Mouse (Mus musculus) midbrain, embryonic 13.5 days (tissue): ENCODE results near the gene Nfe2l3. TPM values are rescaled to one million over a fixed set of nuclear protein-coding genes. Genes with fewer than 3 reads are reported as not detected.

Experiments used
- ATAC-seq: fragments of 200-750 bp; cut with Nextera tagmentation; 2 replicates; pipeline ENCODE4 v1.8.0; 2017; ENCODE audit warnings: mild to moderate bottlenecking, moderate TSS enrichment, moderate library complexity
- H3K27ac ChIP-seq: fragments of 300-500 bp; sonication (generic); 2 replicates; pipeline ENCODE4 v1.5.1; 2015; ENCODE audit warnings: inconsistent platforms, mild to moderate bottlenecking, moderate library complexity
- H3K27me3 ChIP-seq: fragments of 300-500 bp; sonication (generic); 2 replicates; pipeline ENCODE4 v1.6.1; 2015; ENCODE audit warnings: mild to moderate bottlenecking, inconsistent platforms
- H3K36me3 ChIP-seq: fragments of 300-500 bp; sonication (generic); 2 replicates; pipeline ENCODE4 v1.6.1; 2015; ENCODE audit warnings: mild to moderate bottlenecking, inconsistent platforms
- H3K4me1 ChIP-seq: fragments of 300-500 bp; sonication (generic); replicated peaks from 2 replicates; pipeline ENCODE4 v1.6.1; 2015; ENCODE audit warnings: inconsistent platforms
- H3K4me2 ChIP-seq: fragments of 300-500 bp; sonication (generic); replicated peaks from 2 replicates; pipeline ENCODE4 v1.6.1; 2015; ENCODE audit warnings: moderate library complexity, mild to moderate bottlenecking, inconsistent platforms
- H3K4me3 ChIP-seq: fragments of 300-500 bp; sonication (generic); replicated peaks from 2 replicates; pipeline ENCODE4 v1.5.1; 2015; ENCODE audit warnings: mild to moderate bottlenecking, inconsistent platforms
- H3K9ac ChIP-seq: fragments of 300-500 bp; sonication (generic); replicated peaks from 2 replicates; pipeline ENCODE4 v1.6.1; 2015; ENCODE audit warnings: mild to moderate bottlenecking, inconsistent platforms
- H3K9me3 ChIP-seq: fragments of 300-500 bp; sonication (generic); 2 replicates; pipeline ENCODE4 v1.6.1; 2016; ENCODE audit warnings: mild to moderate bottlenecking, inconsistent platforms
- WGBS: fragments of 180-500 bp; shearing (Covaris S2); methylation state at CpG from one replicate; pipeline ENCODE4 v1.1.7; 2015; 5-methylcytosine and 5-hydroxymethylcytosine counted together
- polyA plus RNA-seq: library from polyadenylated mRNA; unstranded; fragments of >200 nt; fragmentation: Nextera tagmentation; extraction: Ambion mirVana; gene quantifications from 2 replicates; pipeline ENCODE4 v1.2.1, GENCODE M21; 2015

The Nfe2l3 gene
- polyA plus RNA-seq, 1 experiment from 2014 or later: 6.4 TPM

DNA sequence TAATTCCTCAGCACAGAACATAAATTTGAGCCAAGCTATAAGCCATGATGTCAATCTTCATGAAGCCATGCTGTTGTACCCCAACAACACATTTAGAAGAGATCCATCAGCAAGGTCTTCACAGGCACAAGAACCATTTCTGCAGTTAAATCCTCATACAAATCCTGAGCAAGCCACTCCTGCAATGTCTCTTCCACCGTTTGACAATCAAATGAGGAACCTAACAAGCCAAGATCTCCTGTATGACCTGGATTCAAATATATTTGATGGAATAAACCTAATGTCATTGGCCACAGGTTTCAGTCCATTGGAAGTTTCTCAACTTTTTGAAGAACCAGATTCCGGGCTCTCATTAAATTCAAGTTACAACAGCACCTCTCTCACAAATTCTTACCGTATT is 24.8 kb downstream of the Nfe2l3 start:
- WGBS: 88% methylated on average over 3 of the region's 3 CpGs

DNA sequence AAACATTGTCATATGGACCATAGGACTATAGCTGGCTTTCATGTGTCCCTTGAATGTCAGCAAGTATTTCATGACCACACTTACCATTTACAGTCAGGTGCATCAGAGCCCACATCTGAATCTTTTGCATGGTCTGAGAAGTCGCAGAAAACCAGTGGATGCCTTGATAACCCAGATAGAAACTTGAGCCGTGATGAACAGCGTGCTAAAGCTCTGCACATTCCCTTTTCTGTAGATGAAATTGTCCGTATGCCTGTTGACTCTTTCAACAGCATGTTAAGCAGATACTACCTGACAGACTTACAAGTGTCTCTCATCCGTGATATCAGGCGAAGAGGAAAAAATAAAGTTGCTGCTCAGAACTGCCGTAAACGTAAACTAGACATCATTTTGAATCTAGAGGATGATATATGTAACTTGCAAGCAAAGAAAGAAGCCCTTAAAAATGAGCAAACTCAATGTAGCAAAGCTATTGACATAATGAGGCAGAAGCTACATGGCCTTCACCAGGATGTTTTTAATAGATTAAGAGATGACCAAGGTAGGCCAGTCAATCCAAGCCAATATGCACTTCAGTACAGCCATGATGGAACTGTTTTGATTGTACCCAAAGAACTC is 25.4 kb downstream of the Nfe2l3 start:
- Histone ChIP-seq H3K9me3 (no peaks in the 10 kb centered on the region), H3K4me3 (no peak overlapping the region), H3K4me2 (no peak overlapping the region), H3K27ac (no peak overlapping the region), H3K9ac (no peak overlapping the region), H3K36me3 (peaks cover 44% of the 10 kb centered on the region), H3K27me3 (no peaks in the 10 kb centered on the region), H3K4me1 (no peaks in the 10 kb centered on the region)
- no peak for ATAC-seq
- 86% methylated on average over 8 of the region's 8 CpGs for WGBS

More for the DNA sequence above, 24.8 kb downstream of the Nfe2l3 start:
- ATAC-seq: no peak
- Histone ChIP-seq H3K36me3 (peaks cover 42% of the 10 kb centered on the region), H3K9ac (no peak overlapping the region), H3K9me3 (no peaks in the 10 kb centered on the region), H3K4me2 (no peak overlapping the region), H3K4me1 (no peaks in the 10 kb centered on the region), H3K27me3 (no peaks in the 10 kb centered on the region), H3K27ac (no peak overlapping the region), H3K4me3 (no peak overlapping the region)

DNA sequence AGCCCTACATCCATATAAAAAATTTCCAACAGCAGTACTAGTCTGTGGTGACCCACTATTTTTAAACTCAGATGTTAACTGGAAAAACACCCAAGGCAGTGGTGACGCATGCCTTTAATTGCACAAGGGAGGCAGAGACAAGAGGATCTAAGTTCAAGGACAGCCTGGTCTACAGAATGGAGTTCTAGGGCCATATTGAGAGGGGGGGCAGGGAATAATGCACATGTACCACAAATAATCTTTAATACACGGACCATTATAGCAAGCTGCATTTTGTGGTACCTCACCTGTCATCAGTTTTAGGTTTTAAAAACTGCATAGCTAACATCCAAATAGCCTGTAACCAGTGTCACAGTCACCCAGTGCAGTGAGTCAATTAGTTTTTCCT is 26.4 kb downstream of the Nfe2l3 start:
- peaks cover 53% of the 10 kb centered on the region for H3K36me3 ChIP-seq
- no peak overlapping the region for H3K27ac ChIP-seq
- WGBS: 52% methylated on average over 2 of the region's 2 CpGs
- peaks cover 4% of the 10 kb centered on the region; the same call in 1 of the 2 replicates for H3K4me1 ChIP-seq
- no peaks in the 10 kb centered on the region for H3K9me3 ChIP-seq
- no peak overlapping the region for H3K4me2 ChIP-seq
- H3K4me3 ChIP-seq: no peak overlapping the region
- H3K9ac ChIP-seq: no peak overlapping the region
- H3K27me3 ChIP-seq: no peaks in the 10 kb centered on the region
- ATAC-seq: 0 out of 2 replicates have a peak, but pooled peaks have one; percentile 7

DNA sequence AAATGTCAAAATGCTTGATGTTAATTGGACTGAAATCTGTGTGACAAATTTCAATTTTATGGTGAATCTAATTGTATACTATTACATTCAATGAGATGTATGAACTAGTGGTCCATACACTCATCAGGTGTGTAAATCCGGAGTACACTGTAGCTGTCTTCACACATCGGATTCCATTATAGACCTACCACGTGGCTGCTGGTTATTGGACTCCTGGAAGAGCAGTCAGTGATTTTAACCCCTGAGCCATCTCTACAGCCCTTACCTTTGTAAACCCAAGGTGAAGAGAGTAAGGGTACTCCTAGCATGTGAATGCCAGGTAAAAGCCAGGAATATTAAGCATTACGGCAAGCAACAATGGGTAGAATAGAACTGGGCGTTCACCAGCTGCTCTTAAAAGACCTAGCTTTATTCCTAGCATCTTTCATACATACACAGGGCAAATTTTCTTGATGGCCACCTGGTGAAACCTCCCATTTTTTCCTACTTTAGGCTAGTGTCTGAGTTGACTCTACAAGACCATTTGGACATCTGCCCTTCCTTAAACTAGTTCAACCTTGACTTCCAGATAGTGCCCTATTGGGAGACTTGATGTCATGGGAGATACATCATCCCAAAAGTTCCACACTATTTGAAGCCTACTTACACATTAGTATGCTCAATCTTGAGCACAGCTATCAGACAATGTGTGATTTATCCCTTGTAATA is 27.0 kb downstream of the Nfe2l3 start:
- H3K27me3 ChIP-seq: no peaks in the 10 kb centered on the region
- peaks cover 57% of the 10 kb centered on the region for H3K36me3 ChIP-seq
- H3K4me1 ChIP-seq: peaks cover 7% of the 10 kb centered on the region; the same call in 1 of the 2 replicates
- H3K9me3 ChIP-seq: no peaks in the 10 kb centered on the region
- no peak overlapping the region for H3K4me2 ChIP-seq
- no peak overlapping the region for H3K27ac ChIP-seq
- H3K4me3 ChIP-seq: no peak overlapping the region
- H3K9ac ChIP-seq: no peak overlapping the region
- 38% methylated on average over 5 of the region's 5 CpGs for WGBS
- ATAC-seq: peak; percentile 57

DNA sequence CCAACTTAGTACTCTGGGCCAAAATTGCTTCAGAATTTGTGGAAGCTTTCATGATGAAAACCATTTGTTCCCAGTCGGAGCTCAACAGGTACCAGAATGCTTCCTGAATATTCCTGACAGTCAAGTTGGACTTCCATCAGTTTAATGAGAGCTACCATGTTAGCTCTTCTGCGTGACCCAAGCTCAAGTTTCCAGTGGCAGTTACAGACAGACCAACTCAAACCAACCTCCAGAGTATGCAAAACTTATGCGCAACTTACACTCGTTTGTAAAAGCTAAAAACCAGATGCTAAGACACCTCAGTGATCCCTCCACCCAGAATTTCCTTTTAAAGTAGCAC is 27.5 kb downstream of the Nfe2l3 start:
- WGBS: 80% methylated on average over 4 of the region's 4 CpGs
- peaks cover 57% of the 10 kb centered on the region for H3K36me3 ChIP-seq

DNA sequence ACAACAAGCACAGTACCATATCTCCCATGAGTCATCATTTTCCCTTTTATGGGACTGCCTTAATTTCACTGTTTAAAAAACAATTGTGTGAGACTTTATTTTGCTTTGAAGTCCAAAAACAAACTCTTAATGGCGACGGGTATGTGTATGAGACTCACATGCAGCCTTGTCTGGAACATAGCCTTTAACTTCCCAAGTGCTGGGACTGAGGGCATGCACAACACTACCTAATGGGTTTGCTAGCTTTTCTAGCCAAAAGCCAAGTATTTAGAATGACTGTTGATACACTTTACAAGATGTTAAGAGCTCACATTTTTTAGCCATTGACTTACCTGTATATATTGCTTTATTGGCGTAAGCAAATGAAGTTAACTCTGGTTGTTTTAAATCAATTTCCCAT is 27.9 kb downstream of the Nfe2l3 start:
- H3K9ac ChIP-seq: no peak overlapping the region
- H3K27me3 ChIP-seq: no peaks in the 10 kb centered on the region
- H3K27ac ChIP-seq: no peak overlapping the region
- ATAC-seq: no peak
- H3K4me2 ChIP-seq: no peak overlapping the region
- 81% methylated on average over 3 of the region's 3 CpGs for WGBS
- H3K4me3 ChIP-seq: no peak overlapping the region
- H3K9me3 ChIP-seq: no peaks in the 10 kb centered on the region
- H3K36me3 ChIP-seq: peaks cover 60% of the 10 kb centered on the region
- H3K4me1 ChIP-seq: peaks cover 14% of the 10 kb centered on the region

More for the DNA sequence above, 27.5 kb downstream of the Nfe2l3 start:
- Histone ChIP-seq H3K27me3 (no peaks in the 10 kb centered on the region), H3K9ac (no peak overlapping the region), H3K4me1 (peaks cover 10% of the 10 kb centered on the region; the same call in 1 of the 2 replicates), H3K4me3 (no peak overlapping the region), H3K4me2 (no peak overlapping the region), H3K27ac (no peak overlapping the region), H3K9me3 (no peaks in the 10 kb centered on the region)
- no peak for ATAC-seq

DNA sequence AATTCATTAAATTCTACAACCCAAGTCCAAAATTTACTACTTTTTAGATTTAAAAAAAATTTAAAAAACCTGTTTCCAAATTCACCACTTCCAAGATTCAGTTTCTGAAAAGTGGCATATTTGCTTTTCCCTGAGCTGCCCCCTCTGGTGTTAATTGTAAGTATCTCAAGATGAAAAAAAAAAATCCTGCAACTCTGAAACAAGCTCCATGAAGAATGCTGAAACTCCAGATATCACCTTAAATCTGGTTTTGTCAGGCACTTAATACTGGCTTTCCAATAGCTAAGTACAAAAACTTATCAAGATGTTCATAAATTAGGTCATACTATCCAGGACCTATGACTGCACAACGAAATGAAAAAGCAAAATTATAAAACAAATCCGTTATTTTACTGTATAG is 35.2 kb downstream of the Nfe2l3 start:
- H3K4me3 ChIP-seq: peak overlapping the region; percentile 90
- no peak for ATAC-seq
- H3K27ac ChIP-seq: no peak overlapping the region
- H3K36me3 ChIP-seq: peaks cover 35% of the 10 kb centered on the region
- peak overlapping the region; percentile 62; the same call in 1 of the 2 replicates for H3K9ac ChIP-seq
- no peaks in the 10 kb centered on the region for H3K27me3 ChIP-seq
- H3K4me2 ChIP-seq: peak overlapping the region; percentile 63
- 0% methylated on average over 2 of the region's 2 CpGs for WGBS
- peaks cover 42% of the 10 kb centered on the region for H3K4me1 ChIP-seq
- H3K9me3 ChIP-seq: no peaks in the 10 kb centered on the region

DNA sequence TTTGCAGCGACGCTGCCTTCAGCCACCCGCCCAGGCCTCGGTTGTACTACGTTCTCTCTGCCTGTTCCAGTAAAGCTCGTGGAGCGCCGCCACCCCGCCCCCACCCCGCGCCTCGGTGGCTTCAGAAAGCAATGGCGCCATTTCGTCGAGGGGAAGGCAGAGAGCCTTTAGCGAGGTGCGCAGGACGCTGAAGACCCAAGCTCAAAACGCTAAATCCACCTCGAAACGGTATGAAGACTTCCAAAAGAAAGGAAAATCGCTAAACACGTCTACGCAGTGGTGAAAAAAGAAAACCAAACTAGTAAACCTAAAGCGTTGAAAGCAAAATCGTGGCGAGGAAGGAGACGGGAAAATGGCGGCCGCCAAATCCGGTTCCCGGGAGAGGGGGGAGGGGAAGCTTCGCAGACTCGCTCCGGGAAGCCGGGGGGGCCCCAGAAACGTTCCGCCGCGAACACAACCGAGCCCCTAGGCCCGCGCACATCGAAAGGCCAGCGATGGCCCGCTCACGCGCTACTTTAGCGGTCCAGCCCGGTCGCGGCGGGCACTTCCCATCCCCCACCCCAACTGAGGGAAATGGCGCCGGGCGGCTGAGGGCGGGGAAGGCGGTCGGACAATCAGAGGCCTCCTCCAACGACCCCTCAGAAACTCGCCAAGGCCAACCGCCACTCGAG is 36.6 kb downstream of the Nfe2l3 start:
- Histone ChIP-seq H3K9me3 (no peaks in the 10 kb centered on the region), H3K27me3 (no peaks in the 10 kb centered on the region), H3K9ac (peak overlapping the region; percentile 99), H3K4me3 (peak overlapping the region; percentile 90), H3K4me2 (peak overlapping the region; percentile 58), H3K36me3 (peaks cover 36% of the 10 kb centered on the region), H3K27ac (peak overlapping the region; percentile 100), H3K4me1 (peaks cover 50% of the 10 kb centered on the region)
- WGBS: under 1% methylated on average over 63 of the region's 63 CpGs
- ATAC-seq: peak; percentile 16

DNA sequence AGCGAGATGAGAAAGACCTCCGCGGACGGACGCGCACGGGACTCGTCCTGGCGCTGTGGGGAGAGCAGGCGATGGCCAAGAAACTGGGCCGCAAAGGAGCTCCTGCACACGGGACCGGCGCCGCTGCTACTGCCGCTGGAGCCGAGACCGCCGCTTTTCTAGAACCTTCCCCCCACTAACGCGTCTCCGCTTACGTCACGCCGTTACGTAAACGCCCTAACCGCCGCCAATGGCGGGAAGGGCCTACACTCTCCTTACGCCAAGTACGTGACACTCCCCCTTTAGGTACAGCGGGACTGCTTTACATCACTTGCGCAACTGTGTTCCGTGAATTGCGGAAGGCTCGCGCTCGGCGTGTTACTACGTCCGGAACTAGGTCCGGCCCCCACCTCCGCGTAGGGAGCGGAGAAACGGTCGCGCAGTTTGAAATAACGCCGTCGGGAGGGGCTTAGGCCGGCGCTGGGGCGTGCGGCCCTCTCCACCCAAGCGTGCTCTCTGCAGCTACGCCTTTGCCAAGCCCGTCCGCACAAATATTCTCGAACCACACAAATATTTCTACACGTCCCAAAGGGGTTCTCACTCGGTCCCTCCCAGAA is 37.3 kb downstream of the Nfe2l3 start, which contains the start of gene Hnrnpa2b1:
TSS of gene Hnrnpa2b1 (minus strand) at position 180 of the 596 bp plus-strand sequence.
- Histone ChIP-seq H3K9me3 (no peaks in the 10 kb centered on the region), H3K36me3 (peaks cover 41% of the 10 kb centered on the region), H3K27ac (peak within 1 kb of the TSS; percentile 100), H3K4me1 (peaks cover 52% of the 10 kb centered on the region), H3K4me2 (peak within 1 kb of the TSS; percentile 84), H3K27me3 (no peaks in the 10 kb centered on the region), H3K9ac (peak within 1 kb of the TSS; percentile 99), H3K4me3 (peak within 1 kb of the TSS; percentile 90)
- under 1% methylated on average over 63 of the region's 63 CpGs for WGBS
- peak; percentile 92 for ATAC-seq

DNA sequence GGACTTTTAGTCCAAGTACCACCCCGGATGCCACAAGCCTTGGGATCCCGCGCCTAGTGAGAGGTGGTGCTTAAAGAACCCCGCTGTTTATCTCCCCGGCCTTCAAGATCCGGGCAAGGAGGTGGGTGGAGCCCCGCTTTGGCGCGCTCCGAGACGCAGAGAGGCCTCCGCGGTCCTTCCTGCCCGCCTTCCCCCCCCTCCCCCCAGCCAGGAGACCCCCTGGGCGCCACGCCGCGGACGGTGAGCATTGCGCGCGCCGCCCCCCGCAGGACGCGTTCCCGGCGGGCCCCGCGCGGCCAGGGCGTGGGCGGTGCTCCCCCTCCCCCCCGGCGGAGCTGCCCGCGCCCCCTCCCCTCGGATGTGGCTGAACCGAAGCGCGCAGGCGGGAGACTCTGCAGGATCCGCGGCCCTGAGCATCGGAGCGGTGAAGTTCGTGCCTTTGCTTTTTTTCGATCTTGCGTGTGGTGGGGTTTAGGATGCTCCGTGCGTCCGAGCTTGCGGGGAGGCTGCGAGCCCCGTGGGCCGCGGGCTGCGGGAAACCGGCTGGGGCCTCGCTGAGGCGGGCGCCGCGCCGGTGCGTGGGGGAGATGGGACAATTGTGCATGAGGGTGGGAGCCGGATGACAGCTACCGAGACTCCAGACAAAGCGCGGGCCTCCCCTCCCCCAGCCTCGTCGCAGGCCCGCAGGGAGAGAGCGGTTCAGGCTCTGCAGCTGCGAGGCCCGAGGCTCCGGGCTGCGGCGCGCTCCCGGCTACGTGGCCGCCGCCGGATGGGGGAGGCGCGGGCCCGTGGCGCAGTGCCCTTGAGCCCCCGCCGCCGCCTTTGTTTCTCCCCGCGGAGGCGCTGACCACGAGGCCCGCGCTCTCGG is 38.1 kb downstream of the Nfe2l3 start, which contains the start of gene Cbx3:
TSS of gene Cbx3 (plus strand) at position 50 of the 868 bp plus-strand sequence.
- ATAC-seq: peak; percentile 83
- H3K4me2 ChIP-seq: peak within 1 kb of the TSS; percentile 84
- H3K4me3 ChIP-seq: peak within 1 kb of the TSS; percentile 90
- H3K9me3 ChIP-seq: no peaks in the 10 kb centered on the region
- no peaks in the 10 kb centered on the region for H3K27me3 ChIP-seq
- H3K4me1 ChIP-seq: peaks cover 46% of the 10 kb centered on the region
- H3K9ac ChIP-seq: peak within 1 kb of the TSS; percentile 99
- H3K36me3 ChIP-seq: peaks cover 40% of the 10 kb centered on the region
- peak within 1 kb of the TSS; percentile 100 for H3K27ac ChIP-seq
- under 1% methylated on average over 77 of the region's 99 CpGs for WGBS

DNA sequence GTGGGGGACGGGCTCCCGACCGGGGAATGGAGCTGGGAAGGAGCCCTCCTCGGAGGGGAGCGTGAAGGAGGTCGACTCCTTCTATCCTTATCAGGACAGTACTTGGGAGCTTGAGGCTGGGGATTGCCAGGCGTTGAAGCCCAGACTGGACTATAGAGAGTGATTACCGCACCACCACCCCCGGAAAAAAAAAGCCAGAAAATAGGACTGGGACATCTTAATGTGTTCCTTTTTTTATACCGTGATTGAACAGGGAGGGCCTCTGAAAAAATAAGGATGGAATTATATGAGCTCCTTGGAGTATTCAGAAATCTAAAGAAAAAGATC is 38.7 kb downstream of the Nfe2l3 start:
- Histone ChIP-seq H3K4me3 (peak overlapping the region; percentile 90), H3K27me3 (no peaks in the 10 kb centered on the region), H3K9ac (peak overlapping the region; percentile 99), H3K9me3 (no peaks in the 10 kb centered on the region), H3K27ac (peak overlapping the region; percentile 100), H3K4me1 (peaks cover 40% of the 10 kb centered on the region), H3K36me3 (peaks cover 39% of the 10 kb centered on the region), H3K4me2 (peak overlapping the region; percentile 84)
- 0% methylated on average over 10 of the region's 10 CpGs for WGBS
- peak; percentile 35; the same call in 1 of the 2 replicates for ATAC-seq
